Mouse (Mus musculus): ENCODE results near the gene Hs6st3.

- TF ChIP-seq MAX (IDR thresholded peaks at IDR 0.05; ENCODE audit: low read length) (no peak), TBP (conservative IDR thresholded peaks at IDR 0.05; ENCODE audit: low read depth, low read length) (no peak), MAFK (IDR thresholded peaks at IDR 0.05; ENCODE audit: insufficient replicate concordance, low read length) (peak; percentile 86), RAD21 (IDR thresholded peaks at IDR 0.05; ENCODE audit: low read depth, low read length) (no peak), EP300 (IDR thresholded peaks at IDR 0.05; ENCODE audit: low read length) (no peak), SIN3A (IDR thresholded peaks at IDR 0.05; ENCODE audit: low read length) (no peak), CTCF (conservative IDR thresholded peaks at IDR 0.05 in 1 of 2, IDR thresholded peaks at IDR 0.05 in 1 of 2; ENCODE audit: low read depth in 2 of 2, low read length in 2 of 2) (no peak), USF1 (IDR thresholded peaks at IDR 0.05; ENCODE audit: low read depth, low read length) (no peak), ZKSCAN1 (IDR thresholded peaks at IDR 0.05; ENCODE audit: borderline replicate concordance, low read depth, low read length) (no peak), POLR2A (IDR thresholded peaks at IDR 0.05; ENCODE audit: low read depth, low read length) (no peak), MAZ (IDR thresholded peaks at IDR 0.05; ENCODE audit: low read depth, low read length) (no peak), KAT2A (IDR thresholded peaks at IDR 0.05; ENCODE audit: insufficient replicate concordance, low read length) (no peak), MEF2A (IDR thresholded peaks at IDR 0.05; ENCODE audit: borderline replicate concordance, low read depth, low read length) (no peak)
These were observed 735.5 kb downstream of the Hs6st3 start for GRCm38 (mm10) chr14:119873617-119874016.
